In genomic region chr1:179982183-179982582, GRCm38 (mm10) we compare ENCODE assay signal across 21 mouse cellular contexts.
"Had no signal": no experiment of that assay in that cellular context is flagged by ENCODE, and none has a peak within 500 bp of the region (broad histone marks: within the 10 kb centered on the region; RNA-seq: fewer than 3 reads in every experiment).

No protein-coding gene starts in this region.

- H3K9ac ChIP-seq: limb, embryonic 12.5 days; limb, embryonic 15.5 days; lung, embryonic 14.5 days; midbrain, embryonic 12.5 days; midbrain, embryonic 15.5 days; neural tube, embryonic 12.5 days; neural tube, embryonic 15.5 days had no signal

- H3K4me3 ChIP-seq: limb, embryonic 12.5 days; limb, embryonic 15.5 days; midbrain, embryonic 12.5 days; midbrain, embryonic 15.5 days; neural tube, embryonic 12.5 days; neural tube, embryonic 15.5 days had no signal

- H3K36me3 ChIP-seq: midbrain, embryonic 12.5 days; midbrain, embryonic 15.5 days; neural tube, embryonic 12.5 days; neural tube, embryonic 15.5 days had no signal

- H3K4me1 ChIP-seq: midbrain, embryonic 12.5 days; midbrain, embryonic 15.5 days; neural tube, embryonic 12.5 days had no signal

- H3K27ac ChIP-seq: limb, embryonic 12.5 days; limb, embryonic 15.5 days; macrophage; midbrain, embryonic 12.5 days; midbrain, embryonic 15.5 days; neural tube, embryonic 12.5 days; neural tube, embryonic 15.5 days; stomach, postnatal 0 days had no signal

- DNase-seq: kidney, adult 18-20 months; kidney, adult 9 months; kidney, postnatal 36 days; layer of hippocampus, postnatal 36 days; left cerebral cortex, postnatal 4 days; lung, embryonic 14.5 days; right cerebral cortex, adult 18-20 months; right cerebral cortex, postnatal 14 days; right cerebral cortex, postnatal 4 days; thymus, adult 2 months; thymus, postnatal 25 days had no signal

- H3K27me3 ChIP-seq: limb, embryonic 12.5 days; limb, embryonic 15.5 days; midbrain, embryonic 12.5 days; midbrain, embryonic 15.5 days; neural tube, embryonic 12.5 days; neural tube, embryonic 15.5 days had no signal

- ATAC-seq: intestine, embryonic 16.5 days; lung, postnatal 0 days; midbrain, embryonic 15.5 days had no signal
